Mouse (Mus musculus): ENCODE data around the gene Ensa. TPM values are rescaled to one million over a fixed set of nuclear protein-coding genes. Genes with fewer than 3 reads are reported as not detected.
"Not testable (repeated sequence)": the region's sequence is repeated elsewhere in the genome, so short reads cannot be mapped to it uniquely, and the experiment has no call there.

Gene Ensa
- polyA plus RNA-seq, 1 experiment from 2014 or later, result 32.8 TPM

- no peak for ATAC-seq (ENCODE audit: low read depth)
- Histone ChIP-seq H3K9ac (ENCODE audit: low read depth, low read length) (no peak overlapping the region), H3K4me2 (ENCODE audit: low read depth, low read length) (0 out of 2 replicates have a peak overlapping the region, but pooled peaks have one; percentile 4), H3K4me1 (ENCODE audit: control insufficient read depth, low read depth, low read length) (peaks cover 24% of the 10 kb centered on the region), H3K27ac (ENCODE audit: low read length) (peak overlapping the region; percentile 76), H3K36me3 (ENCODE audit: control insufficient read depth, insufficient read depth) (no peaks in the 10 kb centered on the region), H3K9me3 (replicated peaks; ENCODE audit: control insufficient read depth, low read length) (no peaks in the 10 kb centered on the region), H3K27me3 (ENCODE audit: control insufficient read depth, insufficient read depth, low read depth, low read length) (no peaks in the 10 kb centered on the region), H3K4me3 (ENCODE audit: low read depth, low read length) (no peak overlapping the region)
- WGBS (ENCODE audit: insufficient replicate concordance), result 75% methylated on average over 3 of the region's 3 CpGs
Measured at GRCm38 (mm10) chr3:95651033-95651373, 26.2 kb downstream of the Ensa start.

- Histone ChIP-seq H3K4me1 (ENCODE audit: control insufficient read depth, low read depth, low read length) (peaks cover 20% of the 10 kb centered on the region), H3K4me3 (ENCODE audit: low read depth, low read length) (no peak overlapping the region), H3K4me2 (ENCODE audit: low read depth, low read length) (no peak overlapping the region), H3K36me3 (ENCODE audit: control insufficient read depth, insufficient read depth) (no peaks in the 10 kb centered on the region), H3K9me3 (replicated peaks; ENCODE audit: control insufficient read depth, low read length) (no peaks in the 10 kb centered on the region), H3K9ac (ENCODE audit: low read depth, low read length) (no peak overlapping the region), H3K27ac (ENCODE audit: low read length) (peak overlapping the region; percentile 76), H3K27me3 (ENCODE audit: control insufficient read depth, insufficient read depth, low read depth, low read length) (no peaks in the 10 kb centered on the region)
- ATAC-seq (ENCODE audit: low read depth), result no peak
- 67% methylated on average over 16 of the region's 16 CpGs for WGBS (ENCODE audit: insufficient replicate concordance)
Measured at GRCm38 (mm10) chr3:95651391-95652203, 26.8 kb downstream of the Ensa start.

GRCm38 (mm10) chr3:95652204-95652811 is 27.5 kb downstream of the Ensa start:
- no peaks in the 10 kb centered on the region for H3K36me3 ChIP-seq (ENCODE audit: control insufficient read depth, insufficient read depth)
- peaks cover 24% of the 10 kb centered on the region for H3K4me1 ChIP-seq (ENCODE audit: control insufficient read depth, low read depth, low read length)
- ATAC-seq (ENCODE audit: low read depth), result peak; percentile 17; the same call in 1 of the 2 replicates
- H3K9me3 ChIP-seq (replicated peaks; ENCODE audit: control insufficient read depth, low read length), result no peaks in the 10 kb centered on the region
- no peak overlapping the region for H3K4me3 ChIP-seq (ENCODE audit: low read depth, low read length)
- no peaks in the 10 kb centered on the region for H3K27me3 ChIP-seq (ENCODE audit: control insufficient read depth, insufficient read depth, low read depth, low read length)
- H3K9ac ChIP-seq (ENCODE audit: low read depth, low read length), result no peak overlapping the region; the same call in 1 of the 2 replicates
- H3K27ac ChIP-seq (ENCODE audit: low read length), result peak overlapping the region; percentile 66
- H3K4me2 ChIP-seq (ENCODE audit: low read depth, low read length), result no peak overlapping the region
- WGBS (ENCODE audit: insufficient replicate concordance), result 51% methylated on average over 7 of the region's 7 CpGs

GRCm38 (mm10) chr3:95652871-95653270 is 28.1 kb downstream of the Ensa start:
- no peak overlapping the region for H3K4me3 ChIP-seq (ENCODE audit: low read depth, low read length)
- no peak for ATAC-seq (ENCODE audit: low read depth)
- no peak overlapping the region for H3K4me2 ChIP-seq (ENCODE audit: low read depth, low read length)
- H3K4me1 ChIP-seq (ENCODE audit: control insufficient read depth, low read depth, low read length), result peaks cover 29% of the 10 kb centered on the region
- no peaks in the 10 kb centered on the region for H3K27me3 ChIP-seq (ENCODE audit: control insufficient read depth, insufficient read depth, low read depth, low read length)
- no peaks in the 10 kb centered on the region for H3K9me3 ChIP-seq (replicated peaks; ENCODE audit: control insufficient read depth, low read length)
- no peaks in the 10 kb centered on the region for H3K36me3 ChIP-seq (ENCODE audit: control insufficient read depth, insufficient read depth)
- H3K9ac ChIP-seq (ENCODE audit: low read depth, low read length), result no peak overlapping the region
- 58% methylated on average over 6 of the region's 6 CpGs for WGBS (ENCODE audit: insufficient replicate concordance)
- H3K27ac ChIP-seq (ENCODE audit: low read length), result peak overlapping the region; percentile 36

GRCm38 (mm10) chr3:95653473-95654034 is 28.8 kb downstream of the Ensa start:
- Histone ChIP-seq H3K4me1 (ENCODE audit: control insufficient read depth, low read depth, low read length) (peaks cover 30% of the 10 kb centered on the region), H3K4me3 (ENCODE audit: low read depth, low read length) (no peak overlapping the region), H3K36me3 (ENCODE audit: control insufficient read depth, insufficient read depth) (no peaks in the 10 kb centered on the region), H3K27ac (ENCODE audit: low read length) (peak overlapping the region; percentile 23; the same call in 1 of the 2 replicates), H3K4me2 (ENCODE audit: low read depth, low read length) (no peak overlapping the region), H3K27me3 (ENCODE audit: control insufficient read depth, insufficient read depth, low read depth, low read length) (no peaks in the 10 kb centered on the region), H3K9ac (ENCODE audit: low read depth, low read length) (no peak overlapping the region), H3K9me3 (replicated peaks; ENCODE audit: control insufficient read depth, low read length) (no peaks in the 10 kb centered on the region)
- WGBS (ENCODE audit: insufficient replicate concordance), result 30% methylated on average over 11 of the region's 11 CpGs
- ATAC-seq (ENCODE audit: low read depth), result no peak

- WGBS (ENCODE audit: insufficient replicate concordance), result 73% methylated on average over 3 of the region's 3 CpGs
- H3K27ac ChIP-seq (ENCODE audit: low read length); H3K4me3 ChIP-seq (ENCODE audit: low read depth, low read length); H3K9ac ChIP-seq (ENCODE audit: low read depth, low read length); H3K9me3 ChIP-seq (replicated peaks; ENCODE audit: control insufficient read depth, low read length); ATAC-seq (ENCODE audit: low read depth); H3K4me2 ChIP-seq (ENCODE audit: low read depth, low read length); H3K27me3 ChIP-seq (ENCODE audit: control insufficient read depth, insufficient read depth, low read depth, low read length); H3K36me3 ChIP-seq (ENCODE audit: control insufficient read depth, insufficient read depth): not testable (repeated sequence)
- peaks cover 30% of the 10 kb centered on the region for H3K4me1 ChIP-seq (ENCODE audit: control insufficient read depth, low read depth, low read length)
Measured at GRCm38 (mm10) chr3:95654371-95654770, 29.6 kb downstream of the Ensa start.

GRCm38 (mm10) chr3:95655437-95655836 is 30.6 kb downstream of the Ensa start:
- no peak overlapping the region for H3K27ac ChIP-seq (ENCODE audit: low read length)
- no peak for ATAC-seq (ENCODE audit: low read depth)
- H3K27me3 ChIP-seq (ENCODE audit: control insufficient read depth, insufficient read depth, low read depth, low read length), result no peaks in the 10 kb centered on the region
- peaks cover 30% of the 10 kb centered on the region for H3K4me1 ChIP-seq (ENCODE audit: control insufficient read depth, low read depth, low read length)
- H3K4me3 ChIP-seq (ENCODE audit: low read depth, low read length), result no peak overlapping the region
- WGBS (ENCODE audit: insufficient replicate concordance), result 80% methylated on average over 5 of the region's 5 CpGs
- no peaks in the 10 kb centered on the region for H3K9me3 ChIP-seq (replicated peaks; ENCODE audit: control insufficient read depth, low read length)
- H3K4me2 ChIP-seq (ENCODE audit: low read depth, low read length), result no peak overlapping the region
- no peak overlapping the region for H3K9ac ChIP-seq (ENCODE audit: low read depth, low read length)
- peaks cover 5% of the 10 kb centered on the region; the same call in 1 of the 2 replicates for H3K36me3 ChIP-seq (ENCODE audit: control insufficient read depth, insufficient read depth)

GRCm38 (mm10) chr3:95657108-95657507 is 32.3 kb downstream of the Ensa start:
- 67% methylated on average over 3 of the region's 3 CpGs for WGBS (ENCODE audit: insufficient replicate concordance)
- H3K4me3 ChIP-seq (ENCODE audit: low read depth, low read length), result no peak overlapping the region
- H3K27ac ChIP-seq (ENCODE audit: low read length), result peak overlapping the region; percentile 97; the same call in 1 of the 2 replicates
- no peaks in the 10 kb centered on the region for H3K27me3 ChIP-seq (ENCODE audit: control insufficient read depth, insufficient read depth, low read depth, low read length)
- H3K9ac ChIP-seq (ENCODE audit: low read depth, low read length), result no peak overlapping the region
- no peak overlapping the region for H3K4me2 ChIP-seq (ENCODE audit: low read depth, low read length)
- ATAC-seq (ENCODE audit: low read depth), result no peak
- no peaks in the 10 kb centered on the region for H3K9me3 ChIP-seq (replicated peaks; ENCODE audit: control insufficient read depth, low read length)
- H3K36me3 ChIP-seq (ENCODE audit: control insufficient read depth, insufficient read depth), result peaks cover 12% of the 10 kb centered on the region
- H3K4me1 ChIP-seq (ENCODE audit: control insufficient read depth, low read depth, low read length), result peaks cover 39% of the 10 kb centered on the region

GRCm38 (mm10) chr3:95657711-95658110 is 32.9 kb downstream of the Ensa start:
- H3K4me2 ChIP-seq (ENCODE audit: low read depth, low read length), result peak overlapping the region; percentile 82
- peaks cover 39% of the 10 kb centered on the region for H3K4me1 ChIP-seq (ENCODE audit: control insufficient read depth, low read depth, low read length)
- H3K27ac ChIP-seq (ENCODE audit: low read length), result peak overlapping the region; percentile 97
- H3K4me3 ChIP-seq (ENCODE audit: low read depth, low read length), result peak overlapping the region; percentile 99
- H3K36me3 ChIP-seq (ENCODE audit: control insufficient read depth, insufficient read depth), result peaks cover 16% of the 10 kb centered on the region
- H3K27me3 ChIP-seq (ENCODE audit: control insufficient read depth, insufficient read depth, low read depth, low read length), result no peaks in the 10 kb centered on the region
- WGBS (ENCODE audit: insufficient replicate concordance), result 67% methylated on average over 3 of the region's 3 CpGs
- H3K9ac ChIP-seq (ENCODE audit: low read depth, low read length), result peak overlapping the region; percentile 99
- ATAC-seq (ENCODE audit: low read depth), result no peak
- no peaks in the 10 kb centered on the region for H3K9me3 ChIP-seq (replicated peaks; ENCODE audit: control insufficient read depth, low read length)
